Mouse (Mus musculus): ENCODE results near the gene Ecel1.

The Ecel1 gene

DNA sequence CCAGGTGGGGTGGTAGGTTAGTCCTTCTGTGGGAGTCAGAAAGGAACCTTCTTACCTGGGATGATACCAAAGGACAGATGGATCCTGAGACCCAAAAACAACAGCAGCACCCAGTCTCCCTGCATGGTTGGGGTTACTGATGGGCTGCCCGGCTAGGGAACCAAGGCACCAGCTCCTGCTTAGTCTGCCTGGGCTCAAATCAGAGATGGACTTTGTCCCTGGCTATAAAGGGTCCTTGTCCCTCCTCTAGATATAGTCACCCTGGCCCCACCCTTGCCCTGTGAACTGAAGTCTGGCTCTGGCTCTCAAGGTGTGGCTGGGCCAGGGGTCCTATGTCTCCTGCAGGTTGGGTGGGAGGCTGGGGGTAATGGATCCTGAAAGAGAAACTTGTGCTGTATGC lies 54.9 kb downstream of the Ecel1 start, which contains the start of gene Alpi:
Alpi (minus strand) TSS at position 196 of the 400 bp plus-strand sequence.
- DNase-seq (ENCODE audit: low spot score in 2 of 2) = no peak

DNA sequence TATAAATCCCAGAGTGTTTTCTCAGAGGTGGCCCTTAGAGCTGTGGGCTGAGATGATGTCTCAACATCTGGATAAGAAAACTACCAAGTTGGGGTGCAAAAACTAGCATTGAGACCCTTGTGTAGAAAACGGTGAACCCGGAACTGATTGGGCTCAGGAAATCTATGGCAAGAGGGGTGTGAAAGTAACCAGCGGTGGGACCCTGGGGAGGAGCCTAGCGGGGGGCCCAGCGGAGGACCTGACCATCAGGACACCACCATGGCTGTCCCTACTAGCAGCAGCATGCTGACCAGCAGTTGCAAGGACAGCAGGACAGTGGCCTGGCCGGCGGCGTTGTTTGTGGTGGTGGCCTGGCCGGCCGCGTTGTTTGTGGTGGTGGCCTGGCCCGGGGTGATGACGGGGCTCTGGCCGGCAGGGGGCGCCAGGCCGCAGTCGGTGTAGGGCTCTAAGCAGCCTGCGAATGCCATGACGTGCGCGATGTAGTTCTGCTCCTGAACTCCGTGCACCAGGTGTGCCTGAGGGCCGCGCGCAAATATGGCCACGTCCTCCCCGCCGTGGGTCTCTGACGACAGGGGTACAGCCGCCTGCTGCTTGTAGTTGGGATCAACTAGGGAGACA lies 57.9 kb downstream of the Ecel1 start:
- peak in 1 of 2 experiments; percentile 14 for DNase-seq (ENCODE audit: low spot score in 2 of 2)

All from frontal cortex, postnatal 25 days (tissue).